Mouse (Mus musculus) gastrocnemius, adult 18-20 months (tissue): ENCODE results near the gene Dusp3. TPM values are rescaled to one million over a fixed set of nuclear protein-coding genes. Genes with fewer than 3 reads are reported as not detected.

ENCODE experiments used
- DNase-seq: peaks from one replicate; pipeline ENCODE4 v3.0.0; 2021; ENCODE audit warnings: low spot score
- long read RNA-seq, 2 experiments: library from polyadenylated mRNA; stranded (forward); transcript quantifications; one replicate each; pipeline ENCODE4 v2.0.0; 2021
- total RNA-seq, 2 experiments: library from RNA; stranded (reverse); gene quantifications; 2 replicates each; pipeline ENCODE4 v1.2.3; 2021

Gene Dusp3
- 100 to 1,000 TPM; 153 to 161 TPM for total RNA-seq
- long read RNA-seq, experiment 1, full-length matches to known transcripts: 53 of 113 reads
- long read RNA-seq, experiment 1, partial matches to known transcripts: 3 of 113 reads
- long read RNA-seq, experiment 1, other reads (novel, unspliced or antisense): 57 of 113 reads
- long read RNA-seq, experiment 2, full-length matches to known transcripts: 36 of 97 reads
- long read RNA-seq, experiment 2, partial matches to known transcripts: 2 of 97 reads
- long read RNA-seq, experiment 2, other reads (novel, unspliced or antisense): 59 of 97 reads

DNA sequence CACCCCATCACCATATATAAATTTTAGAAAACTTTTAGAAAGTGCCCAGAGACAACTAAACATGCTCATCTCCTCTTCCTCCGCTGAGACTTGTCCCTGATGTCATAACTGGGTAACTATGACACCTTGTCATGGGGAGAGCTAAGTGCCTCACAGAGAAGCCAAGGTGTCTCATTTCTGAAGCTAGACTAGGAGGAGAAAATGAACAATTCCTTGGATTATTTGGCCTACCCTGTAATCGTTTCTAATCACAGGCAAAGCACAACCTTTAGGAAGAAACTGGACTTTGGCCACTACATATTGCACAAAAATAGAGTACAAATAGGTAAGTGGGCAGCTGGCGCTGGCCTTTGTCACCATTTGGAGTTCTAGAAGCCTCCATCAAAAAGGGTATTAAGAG is at the start of gene Dusp3:
TSS of gene Dusp3 (minus strand) at position 101 of the 400 bp plus-strand sequence.
- DNase-seq: no peak

DNA sequence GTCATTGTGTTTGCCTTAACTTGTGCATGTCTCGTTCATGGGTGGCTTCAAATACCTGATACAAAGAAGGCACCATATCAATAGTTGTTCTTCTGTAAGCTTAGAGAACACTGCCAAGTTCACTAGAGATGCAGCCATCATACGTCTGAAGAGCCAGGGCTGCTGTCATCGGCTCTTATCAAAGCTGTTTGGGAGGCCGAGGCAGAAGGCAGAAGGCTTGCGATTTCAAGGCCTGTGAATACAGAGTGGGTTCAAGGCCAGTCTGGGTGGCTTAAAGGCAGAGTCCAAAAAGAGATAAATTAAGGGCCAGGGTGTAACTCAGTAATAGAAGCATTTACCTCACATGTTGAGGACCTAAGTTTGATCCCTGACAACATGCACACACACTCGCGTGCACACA is 49.5 kb upstream of the Dusp3 start:
- DNase-seq: no peak

DNA sequence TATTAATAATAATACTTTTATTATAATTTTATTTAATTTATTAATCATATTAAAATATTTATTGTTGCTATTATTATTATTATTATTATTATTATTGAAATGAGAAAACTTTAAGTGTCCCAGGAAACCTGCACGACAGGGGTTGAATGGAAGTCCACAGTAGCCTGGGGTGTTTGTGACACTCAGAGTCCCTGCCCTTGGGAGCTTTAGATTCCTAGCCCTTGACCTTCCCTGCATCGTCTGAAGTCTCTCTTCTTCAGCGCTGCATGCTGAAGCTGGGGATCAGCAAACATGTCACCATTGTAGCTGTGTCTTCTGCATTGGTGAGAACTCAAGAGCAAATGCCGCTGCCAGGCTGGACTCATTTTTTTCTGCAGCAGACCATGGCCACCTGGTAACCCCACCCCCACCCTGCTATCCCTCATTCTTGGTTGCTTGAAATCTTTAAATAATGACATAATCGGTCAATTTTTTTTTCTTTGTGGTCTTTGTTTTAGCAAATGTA is 48.7 kb upstream of the Dusp3 start:
- DNase-seq: no peak

DNA sequence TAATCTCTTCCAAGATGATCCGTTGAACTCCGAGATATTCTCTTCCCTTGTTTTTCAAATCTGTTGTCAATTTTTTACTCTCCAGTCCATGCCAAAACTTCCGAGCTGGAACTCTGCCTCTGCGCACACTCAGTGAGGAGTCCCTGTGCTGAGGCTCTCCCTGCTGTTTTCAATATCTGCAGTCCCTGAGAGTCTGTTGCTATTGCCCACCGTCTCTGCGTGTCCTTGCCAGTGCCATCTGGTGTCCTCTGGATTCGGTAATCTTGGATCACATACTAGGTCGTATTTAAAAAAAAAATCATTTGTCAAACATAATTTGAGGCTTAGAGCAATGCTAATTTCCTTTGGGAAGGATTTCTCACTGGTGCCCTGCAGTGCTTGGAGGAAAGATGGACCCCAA is 48.1 kb upstream of the Dusp3 start:
- no peak for DNase-seq

DNA sequence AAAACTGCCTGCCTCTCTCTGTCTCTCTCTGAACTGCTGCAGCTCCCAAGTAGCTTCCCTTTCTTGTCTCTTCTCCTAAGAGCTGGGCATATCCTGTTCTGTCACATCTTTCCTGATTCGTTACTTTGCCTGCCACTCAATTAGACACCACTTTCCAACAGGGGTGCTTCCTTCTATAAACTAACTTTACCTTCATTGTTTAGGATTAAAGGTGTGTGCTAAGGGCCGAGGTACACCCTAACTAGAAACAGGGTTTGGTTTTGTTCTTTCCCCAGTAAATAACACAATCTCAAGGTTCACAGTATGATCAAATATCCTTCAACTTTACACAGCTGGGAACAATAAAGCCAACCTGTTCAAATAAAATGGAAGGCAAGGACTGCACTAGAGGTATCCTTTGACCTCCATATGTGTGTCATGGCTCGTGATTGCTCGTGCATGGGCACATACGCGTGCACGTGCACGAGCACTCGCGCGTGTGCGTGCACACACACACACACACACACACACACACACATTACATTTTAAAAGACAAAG is 46.3 kb upstream of the Dusp3 start:
- DNase-seq: no peak

DNA sequence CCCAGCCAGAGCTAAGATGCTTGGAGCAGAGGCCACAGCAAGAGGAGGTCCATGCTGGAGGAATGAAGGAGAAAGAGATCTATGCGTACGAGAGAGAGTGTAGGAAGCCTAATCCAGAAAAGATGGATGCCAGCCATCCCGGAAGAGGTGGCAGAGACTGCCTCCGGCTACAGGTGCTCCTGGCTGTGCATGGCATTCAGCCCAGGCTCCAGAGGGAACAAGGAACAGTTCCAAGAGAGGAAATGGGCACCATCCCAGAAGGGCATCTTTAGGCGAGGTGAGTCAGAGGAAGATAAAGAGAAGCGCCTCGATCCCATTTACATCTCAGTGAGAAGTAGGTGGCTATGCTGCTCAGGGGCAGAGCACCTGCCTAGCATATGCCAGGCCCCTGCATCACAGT is 44.3 kb upstream of the Dusp3 start:
- no peak for DNase-seq

DNA sequence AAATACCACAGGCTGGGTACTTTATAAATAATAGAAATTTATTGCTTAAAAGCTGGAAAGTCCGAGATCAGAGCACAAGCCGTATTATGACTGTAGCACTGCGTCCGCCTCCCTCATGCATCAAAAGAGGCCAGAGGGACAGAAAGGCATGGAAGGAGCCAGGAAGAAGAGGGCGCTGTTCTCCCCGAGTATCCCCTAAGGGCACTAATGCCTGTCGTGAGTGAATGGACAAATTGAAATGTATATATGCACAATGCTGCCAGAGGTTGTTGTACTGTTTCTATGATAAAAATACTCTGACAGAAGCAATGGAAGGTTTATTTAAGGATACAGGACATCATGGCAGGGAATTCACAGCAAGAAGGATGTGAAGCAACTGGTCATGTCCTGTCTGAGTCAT is 43.2 kb upstream of the Dusp3 start:
- no peak for DNase-seq

DNA sequence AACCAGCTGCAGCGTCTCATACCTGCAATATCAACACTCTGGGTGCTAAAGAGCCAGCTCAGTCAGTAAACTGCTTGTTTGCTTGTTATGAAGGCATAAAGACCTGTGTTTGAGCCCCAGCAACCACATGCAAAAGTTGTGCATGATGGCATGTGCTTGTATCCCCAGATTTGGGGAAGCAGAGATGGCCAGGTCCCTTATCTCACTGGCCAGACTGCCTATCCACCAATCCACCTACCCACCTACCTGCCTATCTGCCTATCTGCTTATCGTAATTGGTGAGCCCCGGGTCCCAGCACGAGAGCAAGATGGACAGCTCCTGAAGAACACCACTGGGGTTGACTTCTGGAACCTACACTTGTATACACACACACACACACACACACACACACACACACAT is 42.5 kb upstream of the Dusp3 start:
- DNase-seq: no peak

DNA sequence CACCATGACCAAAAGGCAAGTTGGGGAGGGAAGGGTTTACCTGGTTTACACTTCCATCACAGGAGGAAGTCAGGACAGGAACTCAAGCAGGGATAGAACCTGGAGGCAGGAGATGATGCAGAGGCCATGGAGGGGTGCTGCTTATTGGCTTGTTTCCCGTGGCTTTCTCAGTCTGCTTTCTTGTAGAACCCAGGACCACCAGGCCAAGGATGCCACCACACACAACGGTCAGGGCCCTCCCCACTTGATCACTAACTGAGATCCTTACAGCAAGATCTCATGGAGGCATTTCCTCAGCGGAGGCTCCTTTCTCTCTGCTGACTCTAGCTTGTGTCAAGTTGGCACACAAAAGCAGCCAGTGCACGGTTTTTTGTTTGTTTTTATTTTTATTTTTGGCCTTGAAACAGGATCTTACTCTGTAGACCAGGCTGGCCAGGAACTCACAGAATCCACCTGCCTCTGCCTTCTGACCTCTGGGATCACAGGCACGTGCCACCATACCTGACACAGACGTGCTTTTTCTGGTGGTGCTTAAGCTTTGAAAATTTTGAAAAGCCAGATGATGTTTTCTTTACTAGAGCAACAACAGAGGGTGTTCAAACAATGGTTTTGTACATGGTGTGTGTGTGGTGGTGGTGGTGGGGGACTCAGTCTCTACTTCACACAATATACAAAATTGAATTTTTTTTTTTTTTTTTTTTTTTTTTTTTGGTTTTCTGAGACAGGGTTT is 41.4 kb upstream of the Dusp3 start, which contains the start of gene Mpp3:
TSS of gene Mpp3 (minus strand) at position 375 of the 730 bp plus-strand sequence.
- DNase-seq: no peak

DNA sequence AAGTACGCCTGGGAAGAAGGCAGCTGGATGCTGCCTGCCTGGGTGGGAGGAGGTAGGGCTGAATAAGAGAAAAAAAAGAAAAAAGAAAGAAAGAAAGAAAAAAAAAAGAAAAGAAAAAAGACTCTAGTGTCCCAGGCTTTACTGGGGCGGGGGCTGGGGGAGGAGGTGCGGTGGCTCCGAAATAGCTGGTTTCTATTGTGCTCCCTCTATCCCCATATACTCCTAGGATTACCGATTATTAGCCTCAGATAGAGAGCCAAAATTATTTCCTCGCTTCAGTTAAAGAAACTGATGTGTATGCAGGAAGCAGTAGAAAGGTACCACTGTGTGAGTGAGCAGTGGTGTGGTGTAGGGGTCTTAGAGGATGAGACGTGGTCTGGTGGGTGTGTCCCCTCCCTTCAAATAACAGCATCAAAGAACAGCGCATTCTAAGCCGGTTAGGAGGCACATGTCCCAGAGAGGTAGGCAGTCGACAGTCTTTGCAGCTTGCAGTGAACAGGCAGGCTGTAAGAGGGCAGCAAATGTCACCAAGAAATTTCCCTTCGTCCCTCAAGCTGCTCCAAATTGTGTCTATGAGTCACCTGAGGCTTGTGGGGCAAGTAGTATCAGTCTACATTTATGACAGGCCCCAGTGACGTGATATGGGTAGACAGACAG is 40.7 kb upstream of the Dusp3 start:
- no peak for DNase-seq

DNA sequence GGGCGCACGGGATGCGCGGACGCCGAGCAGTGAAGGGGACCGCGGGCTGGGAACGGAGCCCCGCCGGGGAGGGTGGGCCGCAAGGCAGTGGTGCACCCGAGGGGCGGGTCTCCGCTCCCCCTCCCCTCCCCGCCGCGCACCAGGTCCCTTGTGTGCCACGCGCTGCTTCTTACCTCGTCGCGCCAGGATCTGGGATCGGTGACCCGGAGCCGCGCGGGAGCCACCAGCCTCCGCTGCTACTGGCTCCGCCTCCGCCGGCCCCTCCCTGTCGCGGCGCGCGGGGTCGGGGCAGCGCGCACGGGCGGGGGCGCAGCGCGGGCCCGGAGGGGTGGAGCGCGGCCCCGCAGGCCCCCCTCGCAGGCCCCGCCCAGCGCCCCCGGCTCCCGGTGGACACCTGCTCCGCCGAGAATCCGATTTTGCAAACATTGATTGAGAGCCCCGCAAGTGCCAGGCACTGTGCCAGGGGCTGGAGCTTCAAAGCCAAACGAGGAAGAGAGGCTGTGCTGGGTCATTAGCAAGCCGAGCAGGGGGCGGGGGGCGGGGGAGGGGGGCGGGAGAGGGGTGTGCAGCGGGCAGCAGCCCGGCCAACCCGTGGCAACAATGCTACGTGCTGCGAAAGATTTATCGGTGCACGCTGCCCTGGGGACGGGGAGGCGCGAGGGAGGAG is 40.0 kb upstream of the Dusp3 start:
- DNase-seq: peak; percentile 70

DNA sequence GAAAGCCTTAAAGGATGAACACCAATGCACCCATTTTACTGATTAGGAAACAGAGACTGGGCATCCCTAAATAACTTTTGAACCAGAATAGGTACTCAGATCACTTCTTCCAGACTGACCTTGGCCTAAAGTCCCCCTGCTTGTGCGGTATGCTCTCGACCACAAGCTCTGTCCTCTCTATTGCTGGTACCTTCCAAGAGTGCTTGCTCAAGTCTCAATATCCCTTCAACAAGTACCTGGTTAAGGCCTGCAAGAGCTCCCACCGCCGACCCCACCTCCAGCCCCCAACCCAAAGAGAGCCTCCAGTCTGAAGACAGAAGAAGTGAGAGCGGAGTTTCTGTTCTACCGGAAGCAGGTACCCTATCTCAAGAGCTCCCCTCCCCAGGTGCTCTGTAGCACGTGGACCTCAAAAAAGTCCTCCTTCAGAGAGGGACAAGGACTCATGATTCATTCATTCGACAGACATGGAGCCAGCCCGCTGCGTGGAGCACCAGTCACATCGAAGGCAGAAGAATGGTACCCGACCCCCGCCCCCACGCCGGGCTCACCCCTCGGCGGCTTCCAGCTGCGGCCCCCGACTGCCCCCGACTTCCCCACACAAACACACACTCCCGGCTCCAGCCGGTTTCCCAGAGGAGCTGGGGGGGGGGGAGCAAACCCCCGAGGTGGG is 39.3 kb upstream of the Dusp3 start:
- DNase-seq: no peak

DNA sequence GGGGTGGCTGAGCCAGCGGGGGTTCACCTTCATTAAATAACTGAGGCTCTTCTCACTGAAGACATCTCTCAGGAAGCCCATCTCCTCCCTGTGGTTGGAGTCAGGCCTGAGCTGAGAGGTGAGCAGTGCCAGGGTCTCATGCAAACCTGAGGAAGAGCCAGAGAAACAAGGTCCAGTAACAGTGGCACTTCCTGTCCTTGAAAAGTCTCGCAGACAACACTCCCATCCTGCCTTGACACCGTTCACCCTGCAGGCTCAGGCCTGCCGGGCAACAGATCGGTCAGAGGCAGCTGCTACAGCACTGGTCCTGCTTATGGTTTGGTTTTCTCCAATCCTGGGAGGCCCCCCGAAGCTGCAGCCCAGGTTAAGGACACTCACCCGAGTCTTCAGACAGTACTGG is 38.5 kb upstream of the Dusp3 start:
- no peak for DNase-seq

DNA sequence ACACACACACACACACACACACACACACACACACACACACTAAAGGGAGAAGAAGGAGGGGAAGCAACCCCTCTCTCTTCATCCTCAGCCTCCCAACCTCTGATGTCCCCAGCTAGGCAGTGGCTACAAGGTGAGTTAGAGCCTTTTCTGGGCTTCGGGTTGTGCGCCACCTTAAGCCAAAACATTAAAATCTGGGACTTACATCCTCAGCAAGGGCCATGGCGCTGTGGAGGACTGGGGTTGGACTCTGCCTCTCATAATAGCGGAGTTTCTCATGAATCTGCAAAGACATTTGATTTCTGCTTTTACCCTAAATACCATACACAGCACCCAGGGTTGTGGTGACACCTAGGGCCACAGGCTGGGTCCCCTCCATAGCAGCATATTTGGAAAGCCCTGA is 38.1 kb upstream of the Dusp3 start:
- no peak for DNase-seq

DNA sequence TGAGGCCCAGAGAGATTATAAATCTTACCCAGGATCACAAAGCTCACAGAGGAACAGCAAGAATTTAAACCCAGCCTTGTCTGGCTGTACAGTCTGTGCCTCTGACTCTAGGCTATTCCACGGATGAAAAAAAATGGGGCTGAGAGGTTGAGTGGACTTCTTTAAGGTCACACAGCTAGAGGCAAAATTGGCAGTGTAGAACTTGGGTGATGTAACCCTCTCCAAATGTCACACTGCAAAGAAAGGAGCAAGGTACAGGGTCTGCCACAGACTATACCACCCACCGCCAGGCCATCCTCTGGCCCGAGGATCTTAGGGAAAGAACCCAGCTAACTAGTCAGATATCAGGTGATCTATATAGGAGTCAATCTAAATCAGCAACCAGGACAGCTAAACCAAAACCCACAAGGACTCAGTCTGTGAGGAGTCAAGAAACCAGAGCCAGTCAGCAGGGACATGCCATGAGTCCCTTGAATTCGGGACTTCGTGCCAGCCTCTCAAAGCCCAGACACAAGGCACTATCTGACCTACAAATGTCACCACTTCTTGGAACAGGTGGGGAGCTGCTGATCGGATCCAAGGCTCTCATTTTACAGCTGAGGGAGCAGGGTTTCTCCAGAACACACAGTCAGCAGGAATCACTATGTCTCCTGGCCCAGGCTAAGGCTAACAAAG is 37.4 kb upstream of the Dusp3 start:
- DNase-seq: peak; percentile 86

DNA sequence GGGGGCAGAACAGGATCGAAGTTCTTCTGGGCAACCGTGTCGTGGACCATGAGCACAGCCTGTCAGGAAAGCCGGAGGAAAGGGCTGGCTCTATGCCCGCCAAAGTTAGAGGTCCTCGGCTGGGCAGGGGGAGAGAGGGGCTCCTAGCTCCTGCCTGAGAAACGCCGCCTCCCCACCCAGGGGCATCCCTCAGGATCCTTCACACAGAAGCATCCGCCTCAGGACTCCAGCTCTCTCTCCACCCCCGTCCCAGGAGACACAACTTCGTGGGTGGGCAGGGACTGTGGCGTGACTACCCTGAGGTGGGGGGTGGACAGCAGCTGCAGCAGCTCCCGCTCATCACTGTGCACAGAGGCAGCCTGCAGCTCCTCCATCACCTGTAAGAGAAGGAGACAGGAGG is 36.6 kb upstream of the Dusp3 start:
- no peak for DNase-seq

DNA sequence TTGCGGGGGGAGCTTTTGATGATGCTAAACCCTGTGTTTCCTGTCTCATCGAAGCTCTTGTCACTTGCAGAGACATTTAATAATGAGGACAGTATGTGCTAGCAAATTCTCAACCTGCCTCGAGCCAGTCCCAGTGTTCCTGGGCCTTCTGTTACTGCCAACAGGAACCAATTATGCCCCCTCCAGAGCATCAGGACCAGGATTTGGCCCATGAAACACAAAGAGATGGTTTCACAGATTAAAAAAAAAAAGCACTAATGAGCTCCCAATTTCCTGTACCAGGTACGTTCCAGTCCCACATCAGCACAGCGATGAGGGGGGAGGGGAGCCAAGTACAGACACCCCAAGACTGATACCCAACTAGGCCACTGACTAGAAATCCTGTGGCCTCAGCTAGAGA is 34.4 kb upstream of the Dusp3 start:
- DNase-seq: no peak

DNA sequence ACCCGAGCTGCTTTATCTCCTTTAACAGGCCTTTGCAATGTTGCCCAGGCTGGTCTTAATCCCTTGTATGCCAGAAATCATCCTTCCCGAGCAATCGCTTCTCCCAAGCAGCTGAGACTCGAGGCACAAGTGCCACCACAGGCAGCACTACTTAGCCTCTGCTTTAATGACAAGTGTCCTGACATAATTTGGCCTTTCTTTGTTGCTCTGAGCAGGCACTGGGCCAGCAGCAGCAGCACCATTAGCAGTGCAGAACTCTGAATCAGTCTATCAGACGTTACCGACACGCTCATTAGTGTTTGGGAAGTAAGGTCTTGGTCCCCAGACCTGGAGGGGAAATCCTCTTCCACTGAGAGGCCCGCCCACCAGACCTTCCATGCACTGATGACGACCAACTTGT is 32.9 kb upstream of the Dusp3 start:
- no peak for DNase-seq

DNA sequence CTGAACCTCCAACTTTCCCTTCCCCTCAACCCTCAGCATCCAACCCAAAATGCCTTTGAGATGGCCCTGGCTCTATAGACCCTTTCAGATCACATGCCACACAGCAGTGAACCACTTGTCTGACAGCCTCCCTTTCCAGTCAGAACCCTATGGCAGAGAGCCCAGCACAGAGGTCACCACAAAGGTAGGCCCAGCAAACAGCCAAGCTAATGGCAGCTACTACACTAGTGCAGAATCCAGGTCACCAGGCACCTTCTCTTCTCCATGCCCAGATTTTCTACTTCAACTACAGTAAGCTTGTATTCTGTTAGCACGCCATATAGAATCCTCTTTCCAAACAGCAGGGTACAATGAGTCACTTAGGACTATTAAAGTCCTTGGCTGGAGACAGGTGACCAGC is 29.3 kb upstream of the Dusp3 start:
- DNase-seq: peak; percentile 64

DNA sequence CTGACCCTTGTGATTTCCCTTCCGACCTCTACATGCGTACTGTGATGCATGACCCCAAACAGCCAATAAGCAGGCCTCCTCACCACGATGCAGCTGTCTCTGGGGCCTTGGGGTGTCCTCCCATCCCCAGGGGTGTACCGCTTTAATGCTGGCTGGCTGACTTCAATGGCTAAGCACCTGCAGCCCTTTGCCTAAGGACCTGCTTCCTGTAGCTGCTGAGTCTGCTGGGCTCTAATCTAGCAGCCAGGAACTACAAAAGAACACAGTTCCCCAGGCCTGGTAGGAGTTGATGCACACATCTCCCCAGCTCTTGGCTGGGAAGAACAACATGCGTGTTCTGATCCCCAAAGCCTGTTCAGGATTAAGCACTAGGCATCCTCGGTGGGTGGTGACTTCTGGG is 28.7 kb upstream of the Dusp3 start:
- no peak for DNase-seq

DNA sequence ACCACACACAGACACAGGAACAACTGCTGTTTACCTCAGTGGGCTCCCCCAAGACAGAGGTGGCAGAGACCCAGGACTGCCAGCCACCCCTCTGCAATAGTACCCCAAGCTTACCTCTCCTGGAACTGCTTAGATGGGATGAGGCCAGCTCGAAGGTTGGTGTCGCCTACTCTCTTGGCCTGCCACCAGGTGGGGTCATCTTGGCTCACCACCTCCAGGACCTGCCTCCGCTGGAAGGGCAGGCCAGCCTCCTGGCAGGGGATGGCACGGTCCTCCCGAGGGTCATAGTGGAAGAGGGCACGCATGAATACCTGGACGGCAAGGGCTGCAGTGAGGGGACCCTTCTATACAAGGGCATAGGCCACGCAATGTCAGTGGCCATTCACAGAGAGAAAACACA is 26.4 kb upstream of the Dusp3 start:
- DNase-seq: no peak
